Mouse (Mus musculus) G1E (cell line): ENCODE data around the gene Bud13. TPM values are rescaled to one million over a fixed set of nuclear protein-coding genes. Genes with fewer than 3 reads are reported as not detected.
"Not testable (repeated sequence)": the region's sequence is repeated elsewhere in the genome, so short reads cannot be mapped to it uniquely, and the experiment has no call there.

ENCODE experiments used
- ATAC-seq: 2 replicates; pipeline ENCODE4 v1.8.0; 2016; ENCODE audit warnings: mild to moderate bottlenecking; ENCODE audit not compliant: insufficient number of reproducible peaks, poor library complexity, low FRiP score, severe bottlenecking; ENCODE audit errors: extremely low read depth
- DNase-seq: peaks from one replicate; pipeline ENCODE4 v3.0.0; 2012; ENCODE audit warnings: low spot score
- H3K27me3 ChIP-seq: 2 replicates; pipeline ENCODE4 v1.6.1; 2012; ENCODE audit warnings: mild to moderate bottlenecking, low read length, inconsistent platforms; ENCODE audit not compliant: insufficient read depth
- H3K36me3 ChIP-seq: replicated peaks from 2 replicates; pipeline ENCODE3; 2012; ENCODE audit warnings: mild to moderate bottlenecking, inconsistent platforms
- H3K4me1 ChIP-seq: 2 replicates; pipeline ENCODE4 v1.6.1; 2012; ENCODE audit warnings: low read depth, low read length, inconsistent platforms, mixed read lengths; ENCODE audit not compliant: insufficient read depth
- H3K4me3 ChIP-seq: 2 replicates; pipeline ENCODE4 v1.5.1; 2012; ENCODE audit warnings: low read depth, mild to moderate bottlenecking, inconsistent platforms, low read length, moderate library complexity, mixed read lengths
- H3K9me3 ChIP-seq: replicated peaks from 2 replicates; pipeline ENCODE4 v1.6.1; 2012; ENCODE audit warnings: inconsistent platforms
- CTCF ChIP-seq: IDR thresholded peaks from 2 replicates; pipeline ENCODE4 v1.5.1; 2012; ENCODE audit warnings: low read depth, low read length, inconsistent platforms, mixed read lengths
- GATA1 ChIP-seq: IDR thresholded peaks from 2 replicates; pipeline ENCODE4 v1.6.1; 2012; ENCODE audit warnings: borderline replicate concordance, low read length, inconsistent platforms, mixed read lengths
- GATA2 ChIP-seq: IDR thresholded peaks from 2 replicates; pipeline ENCODE4 v1.6.1; 2012; ENCODE audit warnings: low read depth, low read length, inconsistent platforms, borderline replicate concordance
- POLR2AphosphoS5 ChIP-seq: IDR thresholded peaks from 2 replicates; pipeline ENCODE4 v1.6.1; 2012; ENCODE audit warnings: low read depth, low read length, inconsistent platforms; ENCODE audit not compliant: insufficient replicate concordance
- TAL1 ChIP-seq: conservative IDR thresholded peaks from 2 replicates; pipeline ENCODE4 v1.6.1; 2012; ENCODE audit warnings: low read depth, low read length, inconsistent platforms, mixed read lengths
- polyA plus RNA-seq: library from polyadenylated mRNA; stranded (reverse); fragments of >175 nt; gene quantifications from 2 replicates; pipeline ENCODE4 v1.2.3, GENCODE M21; 2012
- total RNA-seq, 2 experiments: library from RNA; stranded (forward) in 1 of 2; stranded (reverse) in 1 of 2; fragments of 200-1000 nt in 1 of 2; fragments of >200 nt in 1 of 2; fragmentation: Nextera tagmentation in 1 of 2; gene quantifications; 2 replicates each; pipeline ENCODE4 v1.2.3; 2014 to 2017

Gene Bud13
- total and polyA plus RNA-seq, 3 experiments = 19.8 to 23.4 (median 22.6) TPM

- no peak for DNase-seq
- Histone ChIP-seq H3K4me3 (no peak overlapping the region), H3K4me1 (no peaks in the 10 kb centered on the region), H3K9me3 (no peaks in the 10 kb centered on the region), H3K27me3 (peaks cover 5% of the 10 kb centered on the region; the same call in 1 of the 2 replicates), H3K36me3 (no peaks in the 10 kb centered on the region)
- TF ChIP-seq GATA2 (no peak), TAL1 (no peak), GATA1 (no peak), POLR2AphosphoS5 (no peak), CTCF (no peak)
- ATAC-seq = no peak
Observed at GRCm38 (mm10) chr9:46331301-46331700, 48.5 kb downstream of the Bud13 start.

GRCm38 (mm10) chr9:46334471-46335025 lies 51.7 kb downstream of the Bud13 start:
- no peak for ATAC-seq
- no peak for DNase-seq
- H3K4me1 ChIP-seq = no peaks in the 10 kb centered on the region
- no peaks in the 10 kb centered on the region for H3K36me3 ChIP-seq
- no peak for TF ChIP-seq GATA1
- no peak for TF ChIP-seq TAL1
- no peak for TF ChIP-seq CTCF
- no peak for TF ChIP-seq GATA2
- no peak for TF ChIP-seq POLR2AphosphoS5
- no peak overlapping the region for H3K4me3 ChIP-seq
- no peaks in the 10 kb centered on the region for H3K9me3 ChIP-seq
- peaks cover 5% of the 10 kb centered on the region; the same call in 1 of the 2 replicates for H3K27me3 ChIP-seq

- no peak for ATAC-seq
- DNase-seq = no peak
- no peaks in the 10 kb centered on the region for H3K9me3 ChIP-seq
- TF ChIP-seq GATA2 = no peak
- TF ChIP-seq POLR2AphosphoS5 = no peak
- TF ChIP-seq CTCF = no peak
- TF ChIP-seq GATA1 = no peak
- TF ChIP-seq TAL1 = no peak
- peaks cover 5% of the 10 kb centered on the region; the same call in 1 of the 2 replicates for H3K27me3 ChIP-seq
- H3K4me3 ChIP-seq = no peak overlapping the region
- no peaks in the 10 kb centered on the region for H3K4me1 ChIP-seq
- H3K36me3 ChIP-seq = no peaks in the 10 kb centered on the region
Observed at GRCm38 (mm10) chr9:46335461-46335995, 52.7 kb downstream of the Bud13 start.

GRCm38 (mm10) chr9:46336294-46336693 lies 53.5 kb downstream of the Bud13 start:
- not testable (repeated sequence) for ATAC-seq, H3K4me3 ChIP-seq, H3K9me3 ChIP-seq, H3K36me3 ChIP-seq, H3K4me1 ChIP-seq, DNase-seq, H3K27me3 ChIP-seq

GRCm38 (mm10) chr9:46337331-46337730 lies 54.5 kb downstream of the Bud13 start:
- no peak for DNase-seq
- H3K4me3 ChIP-seq = no peak overlapping the region
- ATAC-seq = no peak
- TF ChIP-seq CTCF = no peak
- TF ChIP-seq TAL1 = no peak
- TF ChIP-seq GATA1 = no peak
- no peak for TF ChIP-seq POLR2AphosphoS5
- no peak for TF ChIP-seq GATA2
- H3K27me3 ChIP-seq = peaks cover 5% of the 10 kb centered on the region; the same call in 1 of the 2 replicates
- H3K36me3 ChIP-seq = no peaks in the 10 kb centered on the region
- no peaks in the 10 kb centered on the region for H3K9me3 ChIP-seq
- H3K4me1 ChIP-seq = no peaks in the 10 kb centered on the region

GRCm38 (mm10) chr9:46337852-46338291 lies 55.1 kb downstream of the Bud13 start:
- Histone ChIP-seq H3K36me3 (no peaks in the 10 kb centered on the region), H3K9me3 (no peaks in the 10 kb centered on the region), H3K4me3 (no peak overlapping the region), H3K4me1 (no peaks in the 10 kb centered on the region), H3K27me3 (peaks cover 5% of the 10 kb centered on the region; the same call in 1 of the 2 replicates)
- DNase-seq (no peak), ATAC-seq (no peak)
- TF ChIP-seq CTCF = no peak
- TF ChIP-seq TAL1 = no peak
- TF ChIP-seq GATA1 = no peak
- TF ChIP-seq GATA2 = no peak
- no peak for TF ChIP-seq POLR2AphosphoS5
